Mouse (Mus musculus): ENCODE results near the gene Cep41. TPM values are rescaled to one million over a fixed set of nuclear protein-coding genes. Genes with fewer than 3 reads are reported as not detected.
A peak's percentile ranks its signal among the peaks of the same experiment; 100 is the strongest.

Cep41 gene
- polyA plus RNA-seq, 1 experiment from 2014 or later: 12.8 TPM

DNA sequence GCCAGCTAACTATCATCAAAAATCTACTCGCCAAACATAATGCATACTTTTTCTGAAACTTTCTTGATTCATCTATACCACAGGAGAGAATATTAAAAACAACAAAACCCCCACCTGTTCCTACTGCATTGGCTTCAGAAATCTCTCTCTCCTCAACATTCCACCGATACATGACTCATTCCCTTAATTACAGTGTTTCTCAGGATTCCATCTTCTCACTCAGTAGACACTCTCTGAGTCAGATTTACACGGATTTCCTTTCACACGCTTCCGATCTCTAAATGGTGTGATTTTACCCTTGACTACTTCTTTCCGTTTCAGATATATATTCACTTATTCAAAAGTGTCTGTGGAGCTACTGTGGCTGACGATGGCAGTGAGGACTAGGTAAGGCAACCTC is 6.4 kb downstream of the Cep41 start:
- in situ Hi-C loops (cut with MboI; ENCODE audit: low pct_unique_long_range_greater_than_20kb): no loop called here
- H3K27me3 ChIP-seq: no peaks in the 10 kb centered on the region
- no peak for ATAC-seq
- ChIA-PET POLR2A (no interaction called here), CTCF (no interaction called here)
- TF ChIP-seq CTCF (IDR thresholded peaks at IDR 0.05): no peak
- no peak for DNase-seq (ENCODE audit: low read depth, low spot score)

- CTCF ChIA-PET: no interaction called here
- no peak for DNase-seq (ENCODE audit: low read depth, low spot score)
- H3K27me3 ChIP-seq: no peaks in the 10 kb centered on the region
- TF ChIP-seq CTCF (IDR thresholded peaks at IDR 0.05): no peak
- no peak for ATAC-seq
- in situ Hi-C loops (cut with MboI; ENCODE audit: low pct_unique_long_range_greater_than_20kb): no loop called here
- POLR2A ChIA-PET: no interaction called here
Observed at GRCm38 (mm10) chr6:30684570-30684969, 9.0 kb downstream of the Cep41 start.

DNA sequence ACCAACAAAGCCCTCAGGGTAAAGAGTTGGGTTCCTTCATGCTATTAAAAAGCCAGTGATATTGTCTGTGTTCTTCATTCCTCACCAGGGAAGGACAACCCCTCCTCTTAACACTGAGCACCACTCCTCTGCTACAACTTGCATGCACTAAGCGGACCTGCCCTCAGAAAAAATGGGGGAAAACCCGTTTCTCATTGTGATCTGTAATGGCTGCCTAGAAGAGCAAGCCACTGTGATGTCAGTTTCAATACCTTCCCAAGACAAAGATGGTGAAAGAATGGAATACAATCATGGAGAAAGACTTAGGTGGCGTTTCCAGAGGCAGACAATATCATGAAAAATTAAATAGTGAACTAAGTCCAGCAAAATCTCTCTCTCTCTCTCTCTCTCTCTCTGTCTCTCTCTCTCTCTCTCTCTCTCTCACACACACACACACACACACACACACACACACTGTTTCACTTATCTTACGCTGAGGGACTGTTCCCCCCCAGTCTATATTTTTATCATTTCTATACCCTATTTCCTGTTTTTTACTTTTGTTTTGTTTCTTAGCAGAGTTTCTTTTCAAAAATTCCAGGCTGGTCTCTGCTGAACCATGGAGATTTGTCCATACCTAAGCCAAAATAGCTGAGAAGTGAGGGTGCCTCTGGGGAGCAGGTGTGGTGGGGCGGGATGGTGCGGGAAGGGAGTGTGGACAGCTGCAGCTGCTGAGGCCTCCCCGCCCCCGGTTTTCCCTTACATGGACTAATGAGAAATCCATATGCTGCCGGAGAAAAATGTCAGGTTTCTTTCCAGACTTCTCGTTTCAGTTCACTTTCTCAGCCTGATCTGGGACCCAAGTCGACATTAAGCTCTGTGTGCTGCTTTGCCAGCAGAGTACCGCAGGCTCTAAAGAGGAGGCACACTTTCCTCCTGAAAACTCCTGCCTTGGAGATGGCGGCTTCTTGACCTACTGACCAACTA is 11.3 kb downstream of the Cep41 start:
- in situ Hi-C loops (cut with MboI; ENCODE audit: low pct_unique_long_range_greater_than_20kb): no loop called here
- no peak for DNase-seq (ENCODE audit: low read depth, low spot score)
- ChIA-PET CTCF (interaction anchor here (1.2 kb wide), 1 partner anchor 8 kb away, joined by 3 read pairs; no protein-coding TSS in a partner anchor), POLR2A (no interaction called here)
- no peak for ATAC-seq
- H3K27me3 ChIP-seq: no peaks in the 10 kb centered on the region
- no peak for TF ChIP-seq CTCF (IDR thresholded peaks at IDR 0.05)

DNA sequence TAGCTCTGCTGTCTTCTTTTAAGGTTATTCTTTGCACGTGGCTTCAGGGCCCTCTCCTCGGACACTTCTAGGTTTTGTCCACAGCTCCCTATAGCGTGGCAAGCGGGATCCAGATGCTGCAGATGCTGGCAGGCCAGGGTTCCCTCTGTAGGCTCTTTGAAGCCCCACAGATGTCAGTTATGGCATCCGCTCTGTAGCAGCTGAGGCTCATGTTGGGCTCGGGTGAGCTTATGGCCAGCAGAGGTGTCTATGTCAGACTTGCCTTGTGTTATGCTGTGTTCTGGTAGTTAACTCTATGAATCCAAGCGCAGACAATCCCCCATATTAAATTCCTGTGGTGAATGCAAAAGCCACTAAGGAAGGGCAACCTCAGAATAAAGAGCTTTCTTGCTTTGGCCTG is 13.1 kb downstream of the Cep41 start:
- ChIA-PET CTCF (no interaction called here), POLR2A (no interaction called here)
- DNase-seq (ENCODE audit: low read depth, low spot score): no peak
- no peak for TF ChIP-seq CTCF (IDR thresholded peaks at IDR 0.05)
- in situ Hi-C loops (cut with MboI; ENCODE audit: low pct_unique_long_range_greater_than_20kb): no loop called here
- ATAC-seq: peak; percentile 47
- no peaks in the 10 kb centered on the region for H3K27me3 ChIP-seq

GRCm38 (mm10) chr6:30679567-30679966 is 14.0 kb downstream of the Cep41 start:
- no peak for ATAC-seq
- no peak for DNase-seq (ENCODE audit: low read depth, low spot score)
- no peak for TF ChIP-seq CTCF (IDR thresholded peaks at IDR 0.05)
- in situ Hi-C loops (cut with MboI; ENCODE audit: low pct_unique_long_range_greater_than_20kb): no loop called here
- H3K27me3 ChIP-seq: no peaks in the 10 kb centered on the region
- POLR2A ChIA-PET: no interaction called here
- CTCF ChIA-PET: no interaction called here

DNA sequence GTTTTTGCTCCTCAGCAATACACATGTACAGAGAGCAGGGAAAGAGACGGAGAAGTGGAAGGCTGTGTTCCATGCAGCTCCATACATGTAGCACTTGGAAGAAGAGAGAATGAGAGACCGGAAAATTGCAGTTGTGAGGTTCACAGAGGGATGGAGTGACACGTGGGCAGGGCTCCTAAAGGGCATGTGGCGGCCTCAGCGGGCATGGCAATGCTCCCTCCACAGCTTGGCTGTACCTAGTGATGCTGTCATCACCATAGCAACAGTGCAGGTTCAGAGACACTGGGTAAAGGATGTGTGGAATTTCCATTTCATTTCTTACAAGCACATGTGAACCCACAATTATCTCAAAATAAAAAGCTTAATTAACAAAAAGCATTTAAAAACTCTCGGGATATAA is 15.1 kb downstream of the Cep41 start:
- TF ChIP-seq CTCF (IDR thresholded peaks at IDR 0.05): no peak
- ChIA-PET CTCF (interaction anchor here (1.1 kb wide), 1 partner anchor 10 kb away, joined by 3 read pairs; no protein-coding TSS in a partner anchor), POLR2A (no interaction called here)
- ATAC-seq (no peak), DNase-seq (ENCODE audit: low read depth, low spot score) (no peak)
- H3K27me3 ChIP-seq: no peaks in the 10 kb centered on the region
- in situ Hi-C loops (cut with MboI; ENCODE audit: low pct_unique_long_range_greater_than_20kb): no loop called here

DNA sequence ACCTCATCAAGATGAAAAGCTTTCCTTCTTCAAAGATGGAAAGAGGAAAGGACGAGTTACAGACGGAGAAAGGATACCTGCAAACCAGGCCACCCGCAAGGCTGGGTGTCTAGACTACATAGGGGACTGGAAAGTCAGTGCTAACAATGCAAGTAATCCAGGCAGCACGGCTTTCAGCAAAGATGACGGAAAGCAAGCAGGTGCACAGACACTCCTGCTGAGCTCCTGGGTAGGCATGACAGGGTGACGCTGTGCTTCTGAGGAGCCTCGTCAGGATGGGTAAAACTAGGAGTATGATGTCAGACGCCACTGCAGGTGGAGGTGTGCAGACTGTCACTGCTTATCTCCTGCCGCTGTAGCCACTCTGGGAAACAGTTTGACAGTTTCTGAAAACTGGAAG is 16.0 kb downstream of the Cep41 start:
- TF ChIP-seq CTCF (IDR thresholded peaks at IDR 0.05): no peak
- DNase-seq (ENCODE audit: low read depth, low spot score) (no peak), ATAC-seq (no peak)
- no peaks in the 10 kb centered on the region for H3K27me3 ChIP-seq
- ChIA-PET CTCF (interaction anchor here (1.1 kb wide), 1 partner anchor 11 kb away, joined by 3 read pairs; no protein-coding TSS in a partner anchor), POLR2A (no interaction called here)
- in situ Hi-C loops (cut with MboI; ENCODE audit: low pct_unique_long_range_greater_than_20kb): no loop called here

DNA sequence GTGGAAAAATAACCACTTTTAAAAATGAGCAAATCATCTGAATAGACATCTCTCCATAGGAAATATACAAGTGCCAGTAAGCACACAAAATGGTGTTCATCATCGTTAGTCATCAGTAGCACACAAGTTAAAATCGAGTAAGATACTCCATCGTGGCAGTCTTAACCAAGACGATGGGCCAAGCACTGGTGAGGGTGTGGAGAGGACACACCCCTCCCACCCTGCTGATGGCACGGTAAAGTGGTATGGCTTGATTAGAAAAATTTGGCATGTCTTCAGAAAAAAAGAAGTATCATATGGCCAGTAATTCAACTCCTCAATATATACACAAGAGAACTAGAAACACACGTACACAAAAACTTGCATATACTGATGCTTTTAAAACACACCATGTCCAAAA is 17.0 kb downstream of the Cep41 start:
- DNase-seq (ENCODE audit: low read depth, low spot score) (no peak), ATAC-seq (no peak)
- no peak for TF ChIP-seq CTCF (IDR thresholded peaks at IDR 0.05)
- in situ Hi-C loops (cut with MboI; ENCODE audit: low pct_unique_long_range_greater_than_20kb): no loop called here
- POLR2A ChIA-PET: no interaction called here
- CTCF ChIA-PET: no interaction called here
- H3K27me3 ChIP-seq: no peaks in the 10 kb centered on the region

- in situ Hi-C loops (cut with MboI; ENCODE audit: low pct_unique_long_range_greater_than_20kb): no loop called here
- H3K27me3 ChIP-seq: no peaks in the 10 kb centered on the region
- no peak for TF ChIP-seq CTCF (IDR thresholded peaks at IDR 0.05)
- DNase-seq (ENCODE audit: low read depth, low spot score) (no peak), ATAC-seq (no peak)
- ChIA-PET CTCF (interaction anchor here (1.1 to 1.4 kb wide), 3 partner anchors 24 to 165 kb away, joined by 3 read pairs; no protein-coding TSS in a partner anchor), POLR2A (no interaction called here)
Observed at GRCm38 (mm10) chr6:30675281-30675771, 18.2 kb downstream of the Cep41 start.

GRCm38 (mm10) chr6:30674714-30675280 is 18.8 kb downstream of the Cep41 start:
- no peak for DNase-seq (ENCODE audit: low read depth, low spot score)

More at GRCm38 (mm10) chr6:30674714-30675280, 18.8 kb downstream of the Cep41 start:
- in situ Hi-C loops (cut with MboI; ENCODE audit: low pct_unique_long_range_greater_than_20kb): no loop called here
- POLR2A ChIA-PET: no interaction called here
- no peak for ATAC-seq
- no peaks in the 10 kb centered on the region for H3K27me3 ChIP-seq
- CTCF ChIA-PET: interaction anchor here (0.9 to 1.5 kb wide), 5 partner anchors 8 to 164 kb away, joined by 3 read pairs; no protein-coding TSS in a partner anchor
- TF ChIP-seq CTCF (IDR thresholded peaks at IDR 0.05): no peak
